Mouse (Mus musculus) neural tube, embryonic 14.5 days (tissue): ENCODE measurements around the gene BC061212. TPM values are rescaled to one million over a fixed set of nuclear protein-coding genes. Genes with fewer than 3 reads are reported as not detected.
"Not testable (repeated sequence)": the region's sequence is repeated elsewhere in the genome, so short reads cannot be mapped to it uniquely, and the experiment has no call there.

Source experiments
- ATAC-seq: fragments of 200-750 bp; cut with Nextera tagmentation; 2 replicates; pipeline ENCODE4 v1.8.0; 2017; ENCODE audit warnings: low read depth, mild to moderate bottlenecking, moderate TSS enrichment, moderate library complexity
- H3K27ac ChIP-seq: fragments of 300-500 bp; sonication (generic); 2 replicates; pipeline ENCODE4 v1.5.1; 2014; ENCODE audit warnings: low read depth, mild to moderate bottlenecking, control low read depth, low read length, moderate library complexity, mixed read lengths
- H3K27me3 ChIP-seq: fragments of 300-500 bp; sonication (generic); 2 replicates; pipeline ENCODE4 v1.6.1; 2014; ENCODE audit warnings: low read length; ENCODE audit not compliant: control insufficient read depth, insufficient read depth
- H3K36me3 ChIP-seq: fragments of 300-500 bp; sonication (generic); 2 replicates; pipeline ENCODE4 v1.6.1; 2014; ENCODE audit warnings: low read length, mixed read lengths; ENCODE audit not compliant: control insufficient read depth, insufficient read depth
- H3K4me1 ChIP-seq: fragments of 300-500 bp; sonication (generic); 2 replicates; pipeline ENCODE4 v1.6.1; 2014; ENCODE audit warnings: low read length; ENCODE audit not compliant: control insufficient read depth, insufficient read depth
- H3K4me2 ChIP-seq: fragments of 300-500 bp; sonication (generic); 2 replicates; pipeline ENCODE4 v1.6.1; 2014; ENCODE audit warnings: mild to moderate bottlenecking, low read depth, low read length, control low read depth
- H3K4me3 ChIP-seq: fragments of 300-500 bp; sonication (generic); 2 replicates; pipeline ENCODE4 v1.5.1; 2014; ENCODE audit warnings: low read depth, low read length, control low read depth, mixed read lengths
- H3K9ac ChIP-seq: fragments of 300-500 bp; sonication (generic); replicated peaks from 2 replicates; pipeline ENCODE4 v1.6.1; 2014; ENCODE audit warnings: low read depth, mild to moderate bottlenecking, control low read depth, low read length, mixed read lengths
- H3K9me3 ChIP-seq: fragments of 300-500 bp; sonication (generic); 2 replicates; pipeline ENCODE4 v1.6.1; 2016; ENCODE audit warnings: low read length; ENCODE audit not compliant: control insufficient read depth
- WGBS: fragments of 180-500 bp; shearing (Covaris S2); extraction: QIAGEN DNeasy Blood & Tissue Kit; methylation state at CpG from one replicate; pipeline ENCODE4 v1.1.7; 2014; 5-methylcytosine and 5-hydroxymethylcytosine counted together
- polyA plus RNA-seq: library from polyadenylated mRNA; unstranded; fragments of >200 nt; fragmentation: Nextera tagmentation; extraction: Ambion mirVana; gene quantifications from 2 replicates; pipeline ENCODE4 v1.2.1, GENCODE M21; 2014

BC061212 gene
- not detected in 2 replicates for polyA plus RNA-seq

DNA sequence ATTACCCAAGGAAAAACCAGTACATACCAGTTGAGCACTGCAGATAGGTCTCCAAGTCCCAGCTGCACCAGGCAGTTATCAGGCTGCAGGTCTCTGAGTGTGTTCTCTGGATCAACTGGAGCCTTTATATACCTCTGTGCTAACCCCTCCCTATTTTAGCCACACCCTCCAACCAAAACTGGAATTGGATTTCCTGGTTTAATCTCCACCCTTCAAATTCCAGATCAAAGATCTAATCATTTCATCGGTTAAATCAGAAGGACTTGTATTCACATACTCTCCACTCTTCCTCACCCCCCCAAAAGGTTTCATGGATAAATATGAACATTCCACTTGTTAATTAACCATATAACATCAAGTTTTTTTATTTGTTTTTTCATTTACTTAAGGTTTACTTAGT is at the start of gene BC061212:
Gene BC061212 (minus strand): TSS at position 101 of the 400 bp plus-strand sequence.
- ATAC-seq, H3K9me3 ChIP-seq, H3K4me2 ChIP-seq, H3K9ac ChIP-seq, H3K4me3 ChIP-seq, H3K27me3 ChIP-seq, H3K27ac ChIP-seq, H3K36me3 ChIP-seq, H3K4me1 ChIP-seq: not testable (repeated sequence)
- WGBS, result no CpG with 5 or more reads among the region's 1 CpGs

DNA sequence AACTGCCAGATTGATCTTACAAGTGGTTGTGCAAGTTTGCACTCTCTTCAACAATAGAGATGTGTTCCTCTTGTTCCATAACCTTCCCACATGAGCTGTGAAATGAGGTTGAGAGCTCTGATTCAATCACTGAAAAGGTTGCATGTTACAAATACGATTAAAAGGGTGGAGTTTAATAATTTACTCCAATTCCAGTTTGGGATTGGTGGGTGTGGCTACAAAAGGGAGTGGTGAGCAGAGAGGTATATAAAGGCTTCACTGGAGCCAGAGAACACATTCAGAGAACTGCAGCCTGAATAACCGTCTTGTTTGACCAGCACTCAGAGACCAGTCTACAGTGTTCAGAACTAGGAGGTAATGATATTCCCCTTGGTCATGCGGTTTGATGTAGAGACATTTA is 5.7 kb upstream of the BC061212 start, which contains the start of gene Gm6351:
Gene Gm6351 (plus strand): TSS at position 301 of the 400 bp plus-strand sequence.
- not testable (repeated sequence) for H3K9me3 ChIP-seq, H3K27ac ChIP-seq, H3K36me3 ChIP-seq, H3K4me3 ChIP-seq, H3K4me2 ChIP-seq, H3K9ac ChIP-seq, ATAC-seq, H3K4me1 ChIP-seq, H3K27me3 ChIP-seq
- no CpG with 5 or more reads among the region's 3 CpGs for WGBS

Other genes with a start within 250 kb of the BC061212 start
- not detected in 2 replicates for gene Gm7792, start 226.8 kb downstream of the BC061212 start, polyA plus RNA-seq
- gene Gm16429, start 141.5 kb downstream of the BC061212 start, polyA plus RNA-seq, result not detected in 2 replicates
- not detected in 2 replicates for gene Gm6351, start 5.8 kb upstream of the BC061212 start, polyA plus RNA-seq
- not detected in 2 replicates for gene Gm3106, start 147.5 kb upstream of the BC061212 start, polyA plus RNA-seq
- not detected in 2 replicates for gene A430089I19Rik, start 236.3 kb upstream of the BC061212 start, polyA plus RNA-seq
- not detected in 2 replicates for gene Gm6502, start 243.9 kb upstream of the BC061212 start, polyA plus RNA-seq